ENCODE assay signal across 20 mouse cellular contexts in the genomic region with DNA sequence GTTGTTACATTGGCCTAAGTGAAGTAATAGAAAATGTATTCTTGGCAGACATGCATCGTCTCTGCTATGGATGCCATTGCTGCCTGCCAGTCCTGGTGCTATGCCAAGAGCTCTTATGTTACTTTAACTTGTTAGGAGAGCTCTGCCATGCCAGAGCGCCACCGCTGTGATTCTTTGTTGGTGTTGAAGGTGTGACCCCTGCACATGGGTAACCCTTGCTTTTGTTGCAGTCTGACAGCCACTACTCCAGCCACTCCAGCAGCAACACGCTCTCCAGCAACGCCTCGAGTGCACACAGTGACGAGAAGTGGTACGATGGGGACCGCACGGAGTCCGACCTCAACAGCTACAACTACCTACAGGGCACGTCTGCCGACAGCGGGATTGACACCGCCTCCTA.
A peak's percentile ranks its signal among the peaks of the same experiment; 100 is the strongest.
DNase-seq lines count a peak whose midpoint lies in the region; ATAC-seq lines count a peak whose summit lies in the region.
"Had no signal": no experiment of that assay in that cellular context is flagged by ENCODE, and none has a peak within 500 bp of the region (broad histone marks: within the 10 kb centered on the region; RNA-seq: fewer than 3 reads in every experiment).

No protein-coding gene starts in this region.

- H3K4me1 ChIP-seq in heart, embryonic 13.5 days: peaks cover 41% of the 10 kb centered on the region
- H3K4me1 ChIP-seq: forebrain, embryonic 12.5 days; hindbrain, embryonic 12.5 days had no signal

- ATAC-seq in heart, embryonic 13.5 days (ENCODE audit: extremely low read depth, insufficient number of reproducible peaks, low FRiP score, low TSS enrichment): peak; percentile 37; the same call in 1 of the 2 replicates
- ATAC-seq: activated CD4-positive, CD25-positive, alpha-beta regulatory T cell, adult 4 months; intestine, postnatal 0 days had no signal

- no peaks in the 10 kb centered on the region for H3K9me3 ChIP-seq in heart, embryonic 13.5 days
- H3K9me3 ChIP-seq: embryonic facial prominence, embryonic 15.5 days; forebrain, embryonic 12.5 days; hindbrain, embryonic 12.5 days had no signal

- H3K27me3 ChIP-seq in heart, embryonic 13.5 days (replicated peaks): no peaks in the 10 kb centered on the region
- H3K27me3 ChIP-seq: embryonic facial prominence, embryonic 15.5 days; forebrain, embryonic 12.5 days; hindbrain, embryonic 12.5 days had no signal

- H3K4me2 ChIP-seq in heart, embryonic 13.5 days: peak overlapping the region; percentile 36
- H3K4me2 ChIP-seq: embryonic facial prominence, embryonic 15.5 days; forebrain, embryonic 12.5 days; hindbrain, embryonic 12.5 days; liver, embryonic 11.5 days; midbrain, embryonic 11.5 days had no signal

- WGBS in heart, embryonic 13.5 days: 54% methylated on average over 15 of the region's 15 CpGs

- DNase-seq in heart, adult 18-20 months: peak; percentile 24 to 45
- DNase-seq in heart, adult 9 months (ENCODE audit: low spot score in 2 of 2): no peak
- DNase-seq in lung, adult 18-20 months: peak; percentile 45 to 68
- no peak for DNase-seq in lung, postnatal 14 days
- DNase-seq in lung, postnatal 36 days: peak; percentile 46
- no peak for DNase-seq in urinary bladder, postnatal 36 days (ENCODE audit: low spot score in 2 of 2)
- no peak for DNase-seq in kidney, postnatal 10 days
- DNase-seq: gastrocnemius, postnatal 10 days; kidney, postnatal 25 days; left cerebral cortex, postnatal 4 days; right cerebral cortex, adult 18-20 months had no signal

- peaks cover 72% of the 10 kb centered on the region for H3K36me3 ChIP-seq in heart, embryonic 13.5 days

- H3K27ac ChIP-seq in heart, embryonic 13.5 days (replicated peaks): peak overlapping the region; percentile 77
- H3K27ac ChIP-seq: embryonic facial prominence, embryonic 15.5 days; forebrain, embryonic 12.5 days; hindbrain, embryonic 12.5 days had no signal

- H3K4me3 ChIP-seq in heart, embryonic 13.5 days: no peak overlapping the region
- H3K4me3 ChIP-seq: embryonic facial prominence, embryonic 15.5 days; forebrain, embryonic 12.5 days; hindbrain, embryonic 12.5 days; myocyte had no signal

- peak overlapping the region; percentile 61 for H3K9ac ChIP-seq in heart, embryonic 13.5 days
- H3K9ac ChIP-seq: embryonic facial prominence, embryonic 15.5 days; forebrain, embryonic 12.5 days; hindbrain, embryonic 12.5 days had no signal

Comparison
In these comparisons a context has a peak if more than half of its experiments do, and no peak if none do; other contexts are left out.
1. DNase-seq: peak in heart, adult 18-20 months (2 of 2), lung, adult 18-20 months (2 of 2) and lung, postnatal 36 days (single experiment); none in heart, adult 9 months (0 of 2), lung, postnatal 14 days (single experiment), urinary bladder, postnatal 36 days (0 of 2) and kidney, postnatal 10 days (single experiment).